Mouse (Mus musculus): ENCODE data around the gene Etl4. TPM values are rescaled to one million over a fixed set of nuclear protein-coding genes. Genes with fewer than 3 reads are reported as not detected.

Gene Etl4
- total RNA-seq, 1 experiment, result 50.8 TPM

GRCm38 (mm10) chr2:20435530-20435929, 526.0 kb downstream of the Etl4 start:
- in situ Hi-C loops (cut with MboI; ENCODE audit: low sequenced_read_pairs in 2 of 2, unreplicated experiment in 2 of 2), result no loop called here
- no peak overlapping the region for H3K27ac ChIP-seq (ENCODE audit: insufficient read depth, low read depth, low read length, poor library complexity, severe bottlenecking)
- no peaks in the 10 kb centered on the region for H3K9me3 ChIP-seq (ENCODE audit: control insufficient read depth, insufficient read depth, low read depth, low read length)
- DNase-seq (ENCODE audit: low read depth, low spot score), result no peak
- TF ChIP-seq ZC3H11A (IDR thresholded peaks at IDR 0.05; ENCODE audit: borderline replicate concordance, low read depth, low read length), result no peak
- TF ChIP-seq CHD2 (IDR thresholded peaks at IDR 0.05; ENCODE audit: low read depth, low read length), result no peak
- TF ChIP-seq MAFK (IDR thresholded peaks at IDR 0.05; ENCODE audit: insufficient read depth, low read depth, low read length), result no peak
- no peak for TF ChIP-seq ZNF384 (IDR thresholded peaks at IDR 0.05; ENCODE audit: low read depth, low read length)
- TF ChIP-seq HCFC1 (IDR thresholded peaks at IDR 0.05; ENCODE audit: borderline replicate concordance, insufficient read depth, low read length), result no peak
- H3K9ac ChIP-seq (ENCODE audit: insufficient read depth, low read depth, low read length, poor library complexity, severe bottlenecking), result no peak overlapping the region
- H3K36me3 ChIP-seq (ENCODE audit: control insufficient read depth, insufficient read depth, low read length, poor library complexity, severe bottlenecking), result no peaks in the 10 kb centered on the region
- no peak overlapping the region for H3K4me3 ChIP-seq (ENCODE audit: insufficient read depth in 1 of 2, low read depth in 1 of 2, low read length in 2 of 2, poor library complexity in 1 of 2, severe bottlenecking in 1 of 2)
- H3K4me1 ChIP-seq (ENCODE audit: control insufficient read depth in 2 of 2, insufficient read depth in 2 of 2, low read length in 2 of 2, poor library complexity in 1 of 2), result no peaks in the 10 kb centered on the region

DNA sequence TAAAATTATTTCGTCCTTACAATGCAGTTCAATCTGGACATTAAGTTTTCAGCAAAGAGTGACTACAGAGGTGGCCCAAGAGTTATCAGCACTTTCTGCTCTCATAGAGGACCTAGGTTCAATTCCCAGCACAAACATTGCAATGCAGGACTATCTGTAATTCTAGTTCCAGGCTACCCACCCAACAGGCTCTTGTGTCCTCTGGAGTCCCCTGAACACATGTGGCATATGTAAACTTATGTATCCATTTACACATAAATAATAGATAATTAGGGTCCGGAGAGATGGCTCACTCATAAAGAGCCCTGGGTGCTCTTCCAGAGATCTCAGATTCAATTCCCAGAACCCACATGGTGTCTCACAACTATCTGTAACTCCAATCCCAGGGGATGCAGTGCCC, 533.2 kb downstream of the Etl4 start:
- TF ChIP-seq ZC3H11A (IDR thresholded peaks at IDR 0.05; ENCODE audit: borderline replicate concordance, low read depth, low read length) (no peak), MAFK (IDR thresholded peaks at IDR 0.05; ENCODE audit: insufficient read depth, low read depth, low read length) (no peak), CHD2 (IDR thresholded peaks at IDR 0.05; ENCODE audit: low read depth, low read length) (no peak), ZNF384 (IDR thresholded peaks at IDR 0.05; ENCODE audit: low read depth, low read length) (no peak), HCFC1 (IDR thresholded peaks at IDR 0.05; ENCODE audit: borderline replicate concordance, insufficient read depth, low read length) (no peak)
- Histone ChIP-seq H3K36me3 (ENCODE audit: control insufficient read depth, insufficient read depth, low read length, poor library complexity, severe bottlenecking) (no peaks in the 10 kb centered on the region), H3K4me3 (ENCODE audit: insufficient read depth in 1 of 2, low read depth in 1 of 2, low read length in 2 of 2, poor library complexity in 1 of 2, severe bottlenecking in 1 of 2) (no peak overlapping the region), H3K9ac (ENCODE audit: insufficient read depth, low read depth, low read length, poor library complexity, severe bottlenecking) (no peak overlapping the region), H3K9me3 (ENCODE audit: control insufficient read depth, insufficient read depth, low read depth, low read length) (no peaks in the 10 kb centered on the region), H3K4me1 (ENCODE audit: control insufficient read depth in 2 of 2, insufficient read depth in 2 of 2, low read length in 2 of 2, poor library complexity in 1 of 2) (peaks cover 8 to 13% of the 10 kb centered on the region in 2 experiments), H3K27ac (ENCODE audit: insufficient read depth, low read depth, low read length, poor library complexity, severe bottlenecking) (no peak overlapping the region)
- DNase-seq (ENCODE audit: low read depth, low spot score), result no peak
- in situ Hi-C loops (cut with MboI; ENCODE audit: low sequenced_read_pairs in 2 of 2, unreplicated experiment in 2 of 2), result no loop called here

DNA sequence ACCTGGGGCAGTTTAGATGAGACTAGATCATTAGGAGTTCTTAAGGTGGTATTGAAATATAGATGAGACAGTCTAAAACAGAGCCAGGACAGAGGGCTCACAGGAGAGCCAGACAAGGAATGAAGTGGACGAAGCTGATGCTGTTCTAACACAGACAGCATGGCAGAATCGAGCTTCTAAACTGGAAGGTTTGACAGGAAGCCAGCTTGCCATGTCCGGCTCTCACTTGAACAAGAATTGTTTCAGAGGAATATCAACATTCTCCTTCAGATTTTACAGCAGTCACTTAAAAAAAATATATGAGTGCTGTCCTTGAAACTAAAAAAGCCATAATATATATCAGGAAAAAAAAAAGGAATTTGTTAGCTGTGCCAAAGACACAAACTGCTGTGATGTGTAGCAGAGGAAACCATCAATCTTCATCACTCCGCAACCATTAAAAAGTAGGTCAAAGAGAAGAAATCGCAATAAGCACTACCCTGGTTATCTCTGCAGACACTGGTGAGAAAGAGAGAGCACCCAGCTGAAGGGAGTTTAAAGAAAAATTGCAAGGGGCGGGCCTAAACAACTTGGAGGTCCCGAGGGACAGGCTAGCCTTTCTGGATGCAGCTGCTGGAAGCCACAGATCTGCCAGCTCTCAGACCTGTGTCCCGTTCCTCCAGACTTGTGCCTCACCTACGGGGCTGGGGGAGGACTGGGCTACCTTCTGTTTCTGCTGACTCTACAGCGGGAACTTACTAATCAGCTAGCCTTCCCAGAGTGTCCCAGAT, 534.3 kb downstream of the Etl4 start:
- Histone ChIP-seq H3K9ac (ENCODE audit: insufficient read depth, low read depth, low read length, poor library complexity, severe bottlenecking) (no peak overlapping the region), H3K27ac (ENCODE audit: insufficient read depth, low read depth, low read length, poor library complexity, severe bottlenecking) (no peak overlapping the region), H3K36me3 (ENCODE audit: control insufficient read depth, insufficient read depth, low read length, poor library complexity, severe bottlenecking) (no peaks in the 10 kb centered on the region), H3K4me1 (ENCODE audit: control insufficient read depth in 2 of 2, insufficient read depth in 2 of 2, low read length in 2 of 2, poor library complexity in 1 of 2) (peaks cover 11 to 13% of the 10 kb centered on the region in 2 experiments), H3K4me3 (ENCODE audit: insufficient read depth in 1 of 2, low read depth in 1 of 2, low read length in 2 of 2, poor library complexity in 1 of 2, severe bottlenecking in 1 of 2) (no peak overlapping the region), H3K9me3 (ENCODE audit: control insufficient read depth, insufficient read depth, low read depth, low read length) (no peaks in the 10 kb centered on the region)
- no peak for DNase-seq (ENCODE audit: low read depth, low spot score)
- TF ChIP-seq ZC3H11A (IDR thresholded peaks at IDR 0.05; ENCODE audit: borderline replicate concordance, low read depth, low read length) (no peak), MAFK (IDR thresholded peaks at IDR 0.05; ENCODE audit: insufficient read depth, low read depth, low read length) (no peak), HCFC1 (IDR thresholded peaks at IDR 0.05; ENCODE audit: borderline replicate concordance, insufficient read depth, low read length) (no peak), ZNF384 (IDR thresholded peaks at IDR 0.05; ENCODE audit: low read depth, low read length) (no peak), CHD2 (IDR thresholded peaks at IDR 0.05; ENCODE audit: low read depth, low read length) (no peak)
- in situ Hi-C loops (cut with MboI; ENCODE audit: low sequenced_read_pairs in 2 of 2, unreplicated experiment in 2 of 2), result no loop called here

- TF ChIP-seq ZNF384 (IDR thresholded peaks at IDR 0.05; ENCODE audit: low read depth, low read length) (no peak), HCFC1 (IDR thresholded peaks at IDR 0.05; ENCODE audit: borderline replicate concordance, insufficient read depth, low read length) (no peak), ZC3H11A (IDR thresholded peaks at IDR 0.05; ENCODE audit: borderline replicate concordance, low read depth, low read length) (no peak), CHD2 (IDR thresholded peaks at IDR 0.05; ENCODE audit: low read depth, low read length) (no peak)
- H3K9me3 ChIP-seq (ENCODE audit: control insufficient read depth, insufficient read depth, low read depth, low read length), result no peaks in the 10 kb centered on the region
- H3K4me1 ChIP-seq (ENCODE audit: control insufficient read depth in 2 of 2, insufficient read depth in 2 of 2, low read length in 2 of 2, poor library complexity in 1 of 2), result peaks cover 11 to 13% of the 10 kb centered on the region in 2 experiments
- DNase-seq (ENCODE audit: low read depth, low spot score), result no peak
- in situ Hi-C loops (cut with MboI; ENCODE audit: low sequenced_read_pairs in 2 of 2, unreplicated experiment in 2 of 2), result no loop called here
- no peaks in the 10 kb centered on the region for H3K36me3 ChIP-seq (ENCODE audit: control insufficient read depth, insufficient read depth, low read length, poor library complexity, severe bottlenecking)
- H3K4me3 ChIP-seq (ENCODE audit: insufficient read depth in 1 of 2, low read depth in 1 of 2, low read length in 2 of 2, poor library complexity in 1 of 2, severe bottlenecking in 1 of 2), result peak overlapping the region in 1 of 2 experiments; percentile 25; a peak in 2 of 4 replicates
- no peak overlapping the region for H3K9ac ChIP-seq (ENCODE audit: insufficient read depth, low read depth, low read length, poor library complexity, severe bottlenecking)
- H3K27ac ChIP-seq (ENCODE audit: insufficient read depth, low read depth, low read length, poor library complexity, severe bottlenecking), result no peak overlapping the region
Measured at GRCm38 (mm10) chr2:20445156-20446155, 535.9 kb downstream of the Etl4 start.

All from ES-E14 (cell line).